Mouse (Mus musculus): ENCODE measurements around the gene Dppa5a. TPM values are rescaled to one million over a fixed set of nuclear protein-coding genes. Genes with fewer than 3 reads are reported as not detected.
"Not testable (repeated sequence)": the region's sequence is repeated elsewhere in the genome, so short reads cannot be mapped to it uniquely, and the experiment has no call there.

The Dppa5a gene
- total RNA-seq, 2 experiments from 2014 or later: 0.60 to 1.3 TPM

DNA sequence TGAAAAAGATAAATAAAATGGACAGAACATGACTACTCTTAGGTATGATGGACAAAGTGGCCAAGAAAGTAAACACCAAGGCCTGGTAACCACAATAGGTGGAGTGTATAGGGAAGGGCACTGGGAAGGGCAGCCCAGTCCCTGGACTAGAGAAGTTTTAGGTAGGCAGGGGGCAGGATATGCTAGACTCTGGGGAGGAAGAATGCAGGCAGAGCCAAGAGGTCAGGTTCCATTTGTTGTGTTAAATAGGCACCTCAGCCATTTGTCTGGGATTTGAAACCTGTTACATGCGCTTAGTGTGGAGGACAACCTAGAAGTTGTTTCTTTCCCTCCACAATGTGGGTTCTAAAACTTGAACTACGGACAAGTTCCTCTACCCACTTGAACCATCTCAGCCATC is 1.4 kb upstream of the Dppa5a start:
- intact Hi-C loops (cut with DNase I): no loop called here
- DNase-seq (ENCODE audit: extremely low spot score in 1 of 2, low spot score in 2 of 2): no peak

DNA sequence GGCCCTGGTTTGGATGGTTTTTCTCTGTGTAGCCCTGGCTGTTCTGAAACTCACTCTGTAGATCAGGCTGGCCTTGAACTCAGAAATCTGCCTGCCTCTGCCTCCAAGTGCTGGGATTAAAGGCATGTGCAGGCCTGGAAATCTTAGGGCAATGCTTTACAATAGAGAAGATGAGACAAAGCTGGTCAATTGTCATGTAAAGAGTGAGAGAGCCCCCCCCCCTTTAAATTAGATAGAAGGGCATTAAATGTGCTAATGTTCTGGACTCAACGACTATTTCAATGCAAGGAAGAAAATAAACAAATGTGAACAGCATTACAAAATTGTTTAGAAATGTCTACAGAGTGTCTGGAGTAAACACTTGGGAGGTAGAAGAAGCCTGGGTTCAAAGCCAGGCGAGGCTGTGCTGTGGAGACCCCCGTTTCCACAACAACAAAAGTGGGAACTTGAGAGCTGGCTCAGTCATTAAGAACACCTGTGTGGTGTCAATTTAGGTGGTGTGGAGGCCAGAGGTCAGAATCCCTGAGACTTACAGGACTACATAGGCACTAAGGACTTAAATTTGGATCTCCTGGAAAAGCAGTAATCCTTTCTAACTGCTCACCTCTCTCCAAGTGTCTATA is 805 bp upstream of the Dppa5a start:
- intact Hi-C loops (cut with DNase I): no loop called here
- DNase-seq (ENCODE audit: extremely low spot score in 1 of 2, low spot score in 2 of 2): no peak

DNA sequence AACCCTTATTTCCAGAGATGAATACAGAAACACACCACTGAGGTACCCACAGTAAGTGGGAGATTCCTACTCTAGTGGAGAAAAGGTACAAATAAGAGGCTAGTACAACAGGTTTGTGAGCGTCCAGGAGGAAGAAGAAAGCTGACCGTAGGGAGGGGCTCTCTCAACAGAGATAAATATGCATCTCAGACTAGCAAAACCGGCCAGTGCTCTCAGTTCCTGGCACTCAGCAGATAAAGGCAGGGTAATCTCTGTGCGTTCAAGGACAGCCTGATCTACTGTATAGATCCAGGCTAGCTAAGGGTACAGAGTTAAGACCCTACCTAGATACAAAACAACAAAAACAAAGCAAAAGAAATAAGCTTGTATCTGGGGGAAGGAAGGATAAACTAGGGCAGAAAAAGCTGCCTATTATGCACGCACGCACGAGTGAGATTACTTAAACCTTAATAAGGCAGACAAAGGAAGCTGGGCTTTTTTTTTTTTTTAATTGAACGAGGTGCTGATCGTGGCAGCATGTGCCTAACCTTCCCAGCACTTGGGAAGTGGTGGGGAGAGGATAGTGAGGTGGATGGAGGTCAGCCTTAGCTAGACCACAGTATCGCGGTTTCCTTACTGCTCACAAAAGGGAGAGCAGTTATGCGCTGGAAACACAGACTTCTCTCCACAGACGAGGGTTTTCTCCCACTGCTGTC is 2.0 kb downstream of the Dppa5a start:
- DNase-seq (ENCODE audit: extremely low spot score in 1 of 2, low spot score in 2 of 2): no peak
- intact Hi-C loops (cut with DNase I): no loop called here

DNA sequence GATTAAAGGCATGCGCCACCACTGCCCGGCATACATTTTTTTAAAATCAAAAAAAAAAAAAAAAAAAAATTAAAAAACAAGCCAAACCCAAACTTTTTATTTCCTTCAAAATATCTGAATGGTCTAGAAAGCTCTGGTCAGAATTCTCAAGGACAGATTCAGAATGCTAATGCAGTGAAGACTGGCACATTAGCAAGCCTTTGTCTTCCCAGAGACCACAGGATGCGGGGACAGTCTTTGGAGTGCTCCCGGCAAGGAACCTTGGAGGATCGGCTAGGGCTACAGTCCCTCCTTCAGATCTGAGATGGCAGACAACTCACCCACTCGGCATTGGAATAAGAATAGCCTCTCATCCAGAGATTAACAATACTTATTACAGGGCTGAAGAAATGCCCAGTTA is 3.3 kb downstream of the Dppa5a start:
- intact Hi-C loops (cut with DNase I): no loop called here
- no peak for DNase-seq (ENCODE audit: extremely low spot score in 1 of 2, low spot score in 2 of 2)

DNA sequence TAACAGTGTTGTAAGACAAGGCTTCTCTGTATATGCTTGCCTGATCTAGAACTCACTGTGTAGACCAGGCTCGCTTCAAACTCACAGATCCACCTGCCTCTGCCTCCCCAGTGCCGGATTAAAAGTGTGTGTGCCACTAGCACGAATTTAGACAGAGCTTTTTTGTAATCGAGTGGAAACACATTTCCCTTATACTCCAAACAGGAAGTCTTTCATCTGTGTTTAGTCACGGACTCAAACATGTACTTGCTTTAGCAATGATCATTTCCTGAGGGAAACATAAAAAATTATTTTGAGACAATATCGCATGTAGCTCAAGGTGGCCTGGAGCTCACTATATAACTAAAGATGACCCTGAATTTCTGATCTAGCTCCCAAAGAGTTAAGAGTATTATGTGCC is 4.6 kb downstream of the Dppa5a start:
- intact Hi-C loops (cut with DNase I): no loop called here
- DNase-seq (ENCODE audit: extremely low spot score in 1 of 2, low spot score in 2 of 2): no peak

DNA sequence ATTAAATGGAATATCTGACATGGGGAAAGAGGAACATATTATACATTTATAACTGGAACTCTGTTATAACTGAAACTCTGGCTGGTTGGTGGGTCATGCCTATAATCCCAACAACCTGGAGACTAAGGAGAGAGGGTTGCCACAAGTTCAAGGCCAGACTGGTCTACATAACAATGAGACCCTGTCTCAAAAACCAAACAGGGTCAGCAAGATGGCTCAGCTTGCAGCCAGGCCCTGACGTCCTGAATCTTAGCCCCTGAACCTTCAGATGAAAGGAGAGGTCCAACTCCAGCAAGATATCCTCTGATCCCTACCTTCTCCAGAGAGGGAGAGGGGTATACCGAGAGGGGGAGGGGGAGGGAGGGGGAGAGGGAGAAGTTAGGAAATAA is 7.5 kb downstream of the Dppa5a start:
- intact Hi-C loops (cut with DNase I): no loop called here

DNA sequence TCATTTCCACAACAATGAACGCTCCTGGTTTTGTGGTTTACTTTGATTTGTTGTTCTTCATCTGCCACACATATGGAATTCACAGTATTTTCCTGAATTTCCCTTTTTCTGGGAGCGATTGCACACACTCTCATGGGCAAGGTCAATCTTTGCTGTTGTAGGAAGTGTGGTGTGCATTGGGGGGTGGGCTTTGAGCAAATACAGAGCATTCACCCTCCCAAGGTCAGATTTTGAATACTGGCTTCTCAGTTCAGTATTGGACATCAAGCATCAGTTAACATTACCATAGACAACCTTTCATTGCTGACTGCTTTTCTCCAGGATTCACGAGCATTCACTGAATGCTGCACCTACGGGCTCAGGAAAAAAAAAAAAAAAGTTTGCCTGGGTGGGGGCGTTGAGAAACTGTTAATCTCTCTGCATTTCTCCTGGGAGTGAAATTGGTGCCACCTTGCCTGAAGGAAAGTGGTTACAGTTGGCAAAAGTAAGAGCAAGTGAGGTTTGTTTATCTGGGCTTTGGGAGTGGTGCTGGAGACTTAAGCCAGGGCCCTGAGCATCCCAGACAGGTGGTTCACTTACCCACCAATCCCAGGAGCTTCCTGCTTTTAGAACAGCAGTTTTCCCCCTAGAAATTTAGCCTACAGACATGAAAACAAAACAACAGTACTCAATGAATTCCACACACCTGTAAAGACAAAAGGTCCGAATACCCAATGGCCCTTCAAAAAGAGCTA is 8.1 kb downstream of the Dppa5a start:
- intact Hi-C loops (cut with DNase I): loop anchor here (5.0 kb wide), 1 partner anchor 138 kb away; no protein-coding TSS in a partner anchor

More for the DNA sequence above, 7.5 kb downstream of the Dppa5a start:
- no peak for DNase-seq (ENCODE audit: extremely low spot score in 1 of 2, low spot score in 2 of 2)

DNA sequence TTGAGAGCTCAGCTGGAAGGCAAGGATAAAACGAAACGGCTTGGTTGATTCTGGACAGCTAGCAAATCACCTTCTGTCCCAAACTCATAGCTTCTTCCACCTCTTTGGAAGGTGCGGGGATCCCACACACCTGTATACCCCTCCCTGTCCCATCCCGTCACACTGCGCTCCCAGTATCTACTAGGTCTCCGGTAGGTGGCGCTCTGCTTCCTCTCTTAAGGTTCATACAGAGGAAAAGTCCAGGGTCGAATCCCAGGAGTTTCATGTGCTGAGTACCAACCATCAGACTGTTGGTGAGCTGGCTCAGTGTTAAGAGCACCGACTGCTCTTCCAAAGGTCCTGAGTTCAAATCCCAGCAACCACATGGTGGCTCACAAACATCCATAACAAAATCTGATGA is 9.9 kb downstream of the Dppa5a start:
- peak in 1 of 2 experiments; percentile 73 for DNase-seq (ENCODE audit: extremely low spot score in 1 of 2, low spot score in 2 of 2)
- intact Hi-C loops (cut with DNase I): loop anchor here (5.0 kb wide), 1 partner anchor 136 kb away; no protein-coding TSS in a partner anchor

More for the DNA sequence above, 8.1 kb downstream of the Dppa5a start:
- DNase-seq (ENCODE audit: extremely low spot score in 1 of 2, low spot score in 2 of 2): no peak

DNA sequence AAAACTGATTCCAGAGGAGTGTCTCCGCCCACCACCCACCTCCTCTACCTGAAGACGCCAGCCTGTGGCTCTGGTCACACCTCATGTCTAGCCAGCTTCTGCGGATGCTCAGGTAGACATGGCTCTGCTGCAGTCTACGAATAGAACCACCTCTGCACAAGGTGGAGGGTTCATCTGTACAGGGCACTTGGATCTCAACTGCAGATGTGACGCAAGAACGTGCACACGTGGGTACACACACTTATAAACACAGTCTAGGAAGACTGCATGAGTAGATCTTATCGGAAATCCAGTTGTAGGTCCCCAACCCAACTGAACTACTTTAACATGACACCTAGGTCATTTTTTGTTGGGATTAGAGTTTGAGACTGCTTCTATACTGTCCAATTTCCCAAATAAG is 12.4 kb downstream of the Dppa5a start, which contains the start of gene Gsta2:
Gsta2 (minus strand) TSS at position 178 of the 400 bp plus-strand sequence.
- intact Hi-C loops (cut with DNase I): loop anchor here (5.0 kb wide), 1 partner anchor 133 kb away; no protein-coding TSS in a partner anchor
- DNase-seq (ENCODE audit: extremely low spot score in 1 of 2, low spot score in 2 of 2): no peak

DNA sequence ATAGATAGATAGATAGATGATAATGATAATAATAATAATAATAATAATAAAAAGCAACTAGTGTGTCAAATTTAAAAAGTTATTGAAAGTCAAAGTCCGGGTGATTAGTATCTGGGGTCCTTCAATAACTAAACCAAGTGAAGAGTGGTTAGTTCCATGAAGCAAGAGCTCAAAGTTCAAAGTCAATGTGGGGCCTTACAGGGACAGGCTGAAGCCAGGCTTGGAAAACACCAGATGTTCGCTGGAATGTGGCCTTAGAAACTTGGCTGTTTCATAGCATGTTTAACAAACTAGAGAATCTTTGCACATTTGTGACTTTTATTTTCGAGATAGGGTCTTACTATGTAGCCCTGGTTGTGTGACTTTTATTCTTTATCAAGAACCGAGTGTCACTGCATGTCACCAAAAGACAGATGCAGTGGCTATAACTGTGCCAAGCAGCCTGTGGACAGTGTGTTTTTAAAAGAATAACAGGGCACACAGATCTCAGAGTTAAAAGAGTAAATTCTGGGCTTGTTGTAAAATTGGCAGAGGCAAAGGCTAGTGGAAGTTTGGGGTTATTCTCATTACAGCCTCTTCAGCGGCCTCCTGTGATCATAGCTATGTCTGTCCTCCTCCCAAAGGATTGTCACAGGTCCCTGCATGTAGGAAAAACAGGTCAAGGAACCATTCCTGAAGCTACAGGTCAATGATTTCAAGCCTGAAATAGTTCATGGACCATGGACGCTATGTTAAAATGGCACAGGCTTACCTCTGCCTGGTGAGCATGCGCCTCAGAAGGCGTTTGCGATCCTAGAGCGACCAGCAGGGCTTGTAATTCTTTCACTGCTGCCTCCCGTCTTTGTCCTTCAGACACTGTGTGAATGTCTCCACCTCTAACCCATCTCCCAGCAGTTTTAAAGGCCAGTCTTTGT is 13.1 kb downstream of the Dppa5a start:
- no peak for DNase-seq (ENCODE audit: extremely low spot score in 1 of 2, low spot score in 2 of 2)
- intact Hi-C loops (cut with DNase I): loop anchor here (5.0 kb wide), 1 partner anchor 133 kb away; no protein-coding TSS in a partner anchor

DNA sequence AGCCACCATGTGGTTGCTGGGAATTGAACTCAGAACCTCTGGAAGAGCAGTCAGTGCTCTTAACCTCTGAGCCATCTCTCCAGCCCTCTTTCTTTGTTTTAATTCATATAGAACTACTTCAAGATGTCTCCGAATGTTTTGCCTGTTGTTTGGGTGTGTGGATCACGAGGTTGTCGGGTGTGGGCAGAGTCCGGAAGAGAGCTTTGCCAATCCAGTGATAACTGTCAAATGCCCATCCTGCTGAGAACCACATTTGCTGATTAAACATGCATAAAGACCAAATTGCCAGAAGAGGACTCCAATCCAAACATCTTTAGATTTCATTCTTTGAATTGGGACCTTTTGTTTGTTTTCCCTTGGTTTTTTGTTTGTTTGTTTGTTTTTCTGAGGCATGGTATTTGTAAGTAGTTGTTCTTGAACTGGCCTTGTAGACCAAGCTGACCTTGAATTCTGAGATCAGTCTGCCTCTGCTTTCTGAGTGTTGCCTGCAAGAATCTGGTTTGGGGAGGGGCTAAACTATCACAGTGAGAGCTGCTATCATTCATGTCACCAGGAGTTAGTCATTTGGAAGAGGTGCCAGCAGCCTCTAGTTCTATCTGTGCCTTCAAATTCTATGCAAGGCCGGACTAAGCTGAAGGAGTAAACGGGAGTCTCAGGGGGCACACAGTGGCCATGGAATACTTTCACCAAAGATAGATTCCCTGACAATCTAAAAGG is 16.3 kb downstream of the Dppa5a start:
- DNase-seq (ENCODE audit: extremely low spot score in 1 of 2, low spot score in 2 of 2): no peak

DNA sequence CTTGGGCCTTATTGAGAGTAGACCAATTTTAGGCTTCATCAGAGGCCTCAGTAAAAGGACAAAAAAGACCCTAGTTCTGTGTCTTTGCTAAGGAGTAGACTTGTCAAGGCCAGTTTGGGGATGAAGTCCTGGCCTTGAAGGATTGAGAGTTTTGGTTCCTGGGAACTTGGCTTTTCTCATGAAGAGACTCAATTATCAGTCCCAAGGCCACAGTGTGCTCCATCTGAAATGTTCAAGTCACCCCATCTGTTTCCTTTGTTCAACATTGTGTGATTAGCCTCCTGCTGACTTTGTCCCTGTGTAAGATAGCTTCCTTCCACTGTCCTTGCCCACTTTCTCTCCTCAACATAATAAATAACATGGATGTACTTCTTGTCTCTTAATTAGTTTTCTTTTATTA is 18.0 kb downstream of the Dppa5a start:
- intact Hi-C loops (cut with DNase I); DNase-seq (ENCODE audit: extremely low spot score in 1 of 2, low spot score in 2 of 2): not testable (repeated sequence)

More for the DNA sequence above, 16.3 kb downstream of the Dppa5a start:
- intact Hi-C loops (cut with DNase I): no loop called here

DNA sequence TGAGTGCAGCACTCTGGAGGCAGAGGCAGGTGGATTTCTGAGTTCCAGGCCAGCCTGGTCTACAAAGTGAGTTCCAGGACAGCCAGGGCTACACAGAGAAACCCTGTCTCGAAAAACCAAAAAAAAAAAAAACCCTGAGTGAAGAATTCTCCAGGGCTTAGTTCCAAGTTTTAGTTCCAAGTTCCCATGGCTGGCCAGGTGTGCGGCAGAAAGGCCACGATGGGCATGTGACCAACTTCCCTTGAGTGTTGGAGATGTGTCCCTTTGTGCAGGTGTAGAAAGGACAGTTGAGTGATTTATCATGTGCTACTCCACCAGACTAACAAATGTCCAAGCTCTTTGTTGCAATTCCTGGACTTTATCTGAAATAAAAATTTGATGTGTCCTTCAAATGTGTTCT is 18.8 kb downstream of the Dppa5a start:
- intact Hi-C loops (cut with DNase I); DNase-seq (ENCODE audit: extremely low spot score in 1 of 2, low spot score in 2 of 2): not testable (repeated sequence)

DNA sequence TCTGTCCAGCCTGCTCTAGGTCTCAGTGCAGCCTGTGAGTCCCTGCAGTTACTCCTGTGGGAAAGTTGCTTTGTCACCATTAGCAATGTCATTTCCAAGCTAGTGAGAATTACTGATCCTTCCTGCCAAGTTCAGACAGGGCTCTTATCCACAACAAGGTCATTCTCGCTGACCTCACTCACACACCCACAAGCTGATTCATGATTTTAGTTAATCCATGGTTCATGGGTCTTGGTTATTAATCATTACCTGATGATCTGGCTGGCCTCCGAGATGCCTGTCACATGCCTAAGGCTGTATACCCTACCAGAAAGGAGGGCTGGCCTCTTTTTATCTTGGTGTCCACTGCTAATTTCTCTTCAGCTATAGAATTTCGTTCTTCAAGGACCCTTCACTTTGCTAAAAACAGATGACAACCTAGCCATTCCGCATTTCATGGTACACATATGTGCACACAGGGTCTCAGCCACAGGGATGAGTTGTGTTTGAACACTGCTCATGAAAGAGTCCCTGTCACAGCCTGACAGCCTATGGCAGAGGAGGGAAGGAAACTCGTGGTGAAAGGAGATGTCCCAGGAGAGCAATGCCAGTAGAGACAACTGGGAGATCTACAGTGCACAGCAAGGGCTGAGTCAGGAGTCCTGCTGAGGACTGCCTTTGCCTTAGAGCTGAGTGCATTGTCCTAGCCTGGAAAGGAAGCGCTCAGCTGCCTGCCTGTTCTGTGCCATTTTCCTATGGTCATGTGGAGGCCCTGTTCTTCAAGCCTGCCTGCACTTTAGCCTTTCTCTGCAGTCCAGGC is 19.6 kb downstream of the Dppa5a start:
- intact Hi-C loops (cut with DNase I); DNase-seq (ENCODE audit: extremely low spot score in 1 of 2, low spot score in 2 of 2): not testable (repeated sequence)

DNA sequence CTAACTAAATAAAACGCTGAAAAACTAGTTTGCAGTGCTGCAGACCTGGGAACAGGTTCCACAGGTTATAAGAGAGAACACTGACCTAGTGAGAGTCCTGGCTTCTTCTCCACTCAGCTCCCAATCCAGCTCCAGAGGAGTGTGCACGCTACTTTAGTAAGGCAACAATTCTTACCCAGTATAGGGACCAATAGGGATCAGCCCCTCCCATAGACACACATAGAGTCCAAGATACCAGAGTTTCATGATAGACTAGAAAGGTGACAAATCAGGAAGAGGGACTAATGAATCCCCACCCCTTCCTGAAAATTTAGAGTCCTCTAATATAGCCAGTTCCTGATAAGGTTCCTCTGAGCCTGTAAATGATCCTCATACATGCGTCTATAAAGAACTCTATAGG is 21.0 kb downstream of the Dppa5a start:
- intact Hi-C loops (cut with DNase I): no loop called here
- DNase-seq (ENCODE audit: extremely low spot score in 1 of 2, low spot score in 2 of 2): no peak

DNA sequence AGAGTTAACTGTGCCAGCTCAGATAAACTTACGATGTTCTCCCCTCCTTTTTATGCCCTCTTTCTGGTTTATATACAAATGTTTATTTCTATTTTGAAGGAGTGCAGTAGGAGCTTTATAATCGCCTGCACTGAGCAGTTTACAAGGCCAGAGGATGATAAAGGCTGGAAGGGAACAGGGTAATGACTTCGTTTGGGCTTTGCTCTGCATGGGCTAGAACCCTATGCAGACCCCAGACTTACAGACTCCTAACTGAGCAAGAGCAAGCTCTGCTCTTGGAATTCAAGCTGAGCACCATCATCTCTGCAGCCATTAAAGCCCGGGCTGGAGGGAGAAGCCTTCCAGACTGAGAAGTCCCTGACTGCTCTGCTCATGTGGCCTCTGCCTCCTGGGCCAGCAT is 22.7 kb downstream of the Dppa5a start:
- DNase-seq (ENCODE audit: extremely low spot score in 1 of 2, low spot score in 2 of 2); intact Hi-C loops (cut with DNase I): not testable (repeated sequence)

DNA sequence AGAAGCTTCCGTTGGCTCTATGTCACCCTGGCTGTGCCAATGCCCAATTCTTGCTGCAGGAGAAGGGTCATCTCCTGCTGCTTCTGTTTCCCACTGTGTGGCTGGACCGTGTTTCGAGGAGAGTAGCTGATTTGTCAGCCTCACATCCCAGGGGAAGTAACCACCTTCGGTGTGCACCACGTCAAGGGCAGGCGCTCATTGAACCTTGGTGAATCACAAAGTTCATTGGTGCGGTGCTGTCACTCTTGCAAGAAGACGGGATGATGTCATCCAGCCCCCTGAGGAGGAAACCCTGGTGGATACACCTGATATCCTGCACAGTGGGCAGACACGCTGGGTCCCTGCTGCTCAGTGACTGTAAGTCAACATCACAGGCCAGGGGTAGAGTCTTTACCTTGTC is 24.9 kb downstream of the Dppa5a start:
- DNase-seq (ENCODE audit: extremely low spot score in 1 of 2, low spot score in 2 of 2); intact Hi-C loops (cut with DNase I): not testable (repeated sequence)
